Mouse (Mus musculus): ENCODE measurements around the gene Gpr171.

DNA sequence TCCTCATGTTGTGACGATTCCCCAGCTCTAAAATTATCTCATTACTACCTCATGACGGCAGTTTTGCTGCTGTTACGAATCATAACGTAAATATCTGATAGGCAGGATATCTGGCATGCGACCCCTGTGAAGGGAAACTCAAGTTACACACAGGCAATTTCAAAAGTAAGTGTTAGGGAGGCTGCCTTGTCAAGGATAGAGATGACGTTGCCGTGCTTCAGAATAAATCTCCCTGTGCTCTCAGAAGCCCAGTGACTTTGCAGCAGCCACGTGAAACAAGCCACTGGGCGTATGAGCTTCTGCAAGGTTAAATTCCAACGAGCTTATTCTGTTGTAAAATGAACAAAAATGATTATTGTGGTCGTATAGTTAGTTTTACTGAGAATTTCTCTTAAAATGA is 23.0 kb downstream of the Gpr171 start:
- TF ChIP-seq CTCF (IDR thresholded peaks at IDR 0.05; ENCODE audit: insufficient read depth, low read length): no peak
- TF ChIP-seq POLR2A (IDR thresholded peaks at IDR 0.05; ENCODE audit: borderline replicate concordance, extremely low read depth, low read depth, low read length): no peak

Measured in lung, adult 2 months (tissue).